Mouse (Mus musculus) midbrain, embryonic 14.5 days (tissue): ENCODE results near the gene Thg1l. TPM values are rescaled to one million over a fixed set of nuclear protein-coding genes. Genes with fewer than 3 reads are reported as not detected.

Source experiments
- ATAC-seq: fragments of 200-750 bp; cut with Nextera tagmentation; 2 replicates; pipeline ENCODE4 v1.8.0; 2017; ENCODE audit warnings: moderate number of reproducible peaks, moderate library complexity; ENCODE audit not compliant: low FRiP score, low TSS enrichment
- DNase-seq: peaks from one replicate; pipeline ENCODE4 v3.0.0-alpha.2; 2015
- H3K27ac ChIP-seq: fragments of 300-500 bp; sonication (generic); replicated peaks from 2 replicates; pipeline ENCODE4 v1.5.1; 2014; ENCODE audit warnings: mild to moderate bottlenecking, low read depth, low read length, moderate library complexity
- H3K27me3 ChIP-seq: fragments of 300-500 bp; sonication (generic); 2 replicates; pipeline ENCODE4 v1.6.1; 2014; ENCODE audit warnings: low read length, control low read depth, mixed read lengths; ENCODE audit not compliant: control insufficient read depth, insufficient read depth
- H3K36me3 ChIP-seq: fragments of 300-500 bp; sonication (generic); 2 replicates; pipeline ENCODE4 v1.6.1; 2014; ENCODE audit warnings: low read length, control low read depth; ENCODE audit not compliant: control insufficient read depth, insufficient read depth
- H3K4me1 ChIP-seq: fragments of 300-500 bp; sonication (generic); 2 replicates; pipeline ENCODE4 v1.6.1; 2014; ENCODE audit warnings: mild to moderate bottlenecking, antibody characterized with exemption, low read length, control low read depth; ENCODE audit not compliant: control insufficient read depth, insufficient read depth
- H3K4me2 ChIP-seq: fragments of 300-500 bp; sonication (generic); 2 replicates; pipeline ENCODE4 v1.6.1; 2014; ENCODE audit warnings: mild to moderate bottlenecking, low read length, moderate library complexity
- H3K4me3 ChIP-seq: fragments of 300-500 bp; sonication (generic); replicated peaks from 2 replicates; pipeline ENCODE4 v1.5.1; 2014; ENCODE audit warnings: low read depth, low read length
- H3K9ac ChIP-seq: fragments of 300-500 bp; sonication (generic); replicated peaks from 2 replicates; pipeline ENCODE4 v1.6.1; 2014; ENCODE audit warnings: mild to moderate bottlenecking, low read length, moderate library complexity
- H3K9me3 ChIP-seq: fragments of 300-500 bp; sonication (generic); 2 replicates; pipeline ENCODE4 v1.6.1; 2016; ENCODE audit warnings: low read length, control low read depth, mixed read lengths; ENCODE audit not compliant: control insufficient read depth
- whole genome bisulfite sequencing: fragments of 180-500 bp; shearing (Covaris S2); extraction: QIAGEN DNeasy Blood & Tissue Kit; methylation state at CpG from one replicate; pipeline ENCODE4 v1.1.7; 2014; 5-methylcytosine and 5-hydroxymethylcytosine counted together
- polyA plus RNA-seq: library from polyadenylated mRNA; unstranded; fragments of >200 nt; fragmentation: Nextera tagmentation; extraction: Ambion mirVana; gene quantifications from 2 replicates; pipeline ENCODE4 v1.2.1, GENCODE M21; 2014

Thg1l gene
- polyA plus RNA-seq: 9.9 and 10.4 TPM in 2 replicates

GRCm38 (mm10) chr11:45955127-45955627 is at the start of gene Thg1l:
Gene Thg1l, minus strand, starts transcription at chr11:45955494.
- Histone ChIP-seq H3K4me2 (peak within 1 kb of the TSS; percentile 50), H3K9ac (no peak within 1 kb of the TSS; the same call in 1 of the 2 replicates), H3K36me3 (peaks cover 16% of the 10 kb centered on the region; the same call in 1 of the 2 replicates), H3K9me3 (no peaks in the 10 kb centered on the region), H3K4me3 (peak within 1 kb of the TSS; percentile 62), H3K4me1 (no peaks in the 10 kb centered on the region), H3K27ac (peak within 1 kb of the TSS; percentile 69), H3K27me3 (no peaks in the 10 kb centered on the region)
- peak; percentile 97 for DNase-seq
- peak; percentile 99 for ATAC-seq
- whole genome bisulfite sequencing: under 1% methylated on average over 32 of the region's 32 CpGs

GRCm38 (mm10) chr11:45992087-45992486 is 36.8 kb upstream of the Thg1l start:
- Histone ChIP-seq H3K4me2 (peak overlapping the region; percentile 39), H3K4me3 (no peak overlapping the region), H3K9me3 (no peaks in the 10 kb centered on the region), H3K36me3 (no peaks in the 10 kb centered on the region), H3K9ac (no peak overlapping the region), H3K27me3 (no peaks in the 10 kb centered on the region), H3K4me1 (no peaks in the 10 kb centered on the region), H3K27ac (no peak overlapping the region)
- 53% methylated on average over 13 of the region's 13 CpGs for WGBS
- DNase-seq (no peak), ATAC-seq (no peak)

- Histone ChIP-seq H3K4me1 (no peaks in the 10 kb centered on the region), H3K4me2 (peak overlapping the region; percentile 39), H3K9ac (no peak overlapping the region), H3K27ac (no peak overlapping the region), H3K36me3 (no peaks in the 10 kb centered on the region), H3K4me3 (no peak overlapping the region), H3K9me3 (no peaks in the 10 kb centered on the region), H3K27me3 (no peaks in the 10 kb centered on the region)
- 11% methylated on average over 16 of the region's 16 CpGs for WGBS
- no peak for ATAC-seq
- DNase-seq: peak; percentile 27
Measured at GRCm38 (mm10) chr11:45991604-45992003, 36.3 kb upstream of the Thg1l start.

DNA sequence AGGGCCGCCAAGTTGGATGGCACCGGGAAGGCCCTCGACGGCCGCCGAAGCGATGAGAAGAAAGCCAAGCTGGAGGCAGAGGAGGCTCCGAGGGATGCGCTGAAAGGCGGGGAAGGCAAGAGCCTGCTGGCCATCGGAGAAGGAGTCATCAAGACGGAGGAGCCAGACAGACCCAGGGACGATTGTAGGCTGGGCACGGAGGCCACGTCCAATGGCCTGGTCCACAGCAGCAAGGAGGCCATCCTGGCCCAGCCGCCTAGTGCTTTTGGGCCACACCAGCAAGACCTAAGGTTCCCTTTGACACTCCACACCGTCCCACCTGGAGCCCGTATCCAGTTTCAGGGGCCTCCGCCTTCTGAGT is 25.6 kb upstream of the Thg1l start:
- Histone ChIP-seq H3K4me1 (peaks cover 5% of the 10 kb centered on the region; the same call in 1 of the 2 replicates), H3K27ac (peak overlapping the region; percentile 79), H3K4me2 (peak overlapping the region; percentile 76), H3K9ac (peak overlapping the region; percentile 79), H3K4me3 (peak overlapping the region; percentile 54), H3K9me3 (no peaks in the 10 kb centered on the region), H3K27me3 (no peaks in the 10 kb centered on the region), H3K36me3 (no peaks in the 10 kb centered on the region)
- 49% methylated on average over 19 of the region's 19 CpGs for WGBS
- no peak for DNase-seq
- ATAC-seq: peak; percentile 31; the same call in 1 of the 2 replicates

DNA sequence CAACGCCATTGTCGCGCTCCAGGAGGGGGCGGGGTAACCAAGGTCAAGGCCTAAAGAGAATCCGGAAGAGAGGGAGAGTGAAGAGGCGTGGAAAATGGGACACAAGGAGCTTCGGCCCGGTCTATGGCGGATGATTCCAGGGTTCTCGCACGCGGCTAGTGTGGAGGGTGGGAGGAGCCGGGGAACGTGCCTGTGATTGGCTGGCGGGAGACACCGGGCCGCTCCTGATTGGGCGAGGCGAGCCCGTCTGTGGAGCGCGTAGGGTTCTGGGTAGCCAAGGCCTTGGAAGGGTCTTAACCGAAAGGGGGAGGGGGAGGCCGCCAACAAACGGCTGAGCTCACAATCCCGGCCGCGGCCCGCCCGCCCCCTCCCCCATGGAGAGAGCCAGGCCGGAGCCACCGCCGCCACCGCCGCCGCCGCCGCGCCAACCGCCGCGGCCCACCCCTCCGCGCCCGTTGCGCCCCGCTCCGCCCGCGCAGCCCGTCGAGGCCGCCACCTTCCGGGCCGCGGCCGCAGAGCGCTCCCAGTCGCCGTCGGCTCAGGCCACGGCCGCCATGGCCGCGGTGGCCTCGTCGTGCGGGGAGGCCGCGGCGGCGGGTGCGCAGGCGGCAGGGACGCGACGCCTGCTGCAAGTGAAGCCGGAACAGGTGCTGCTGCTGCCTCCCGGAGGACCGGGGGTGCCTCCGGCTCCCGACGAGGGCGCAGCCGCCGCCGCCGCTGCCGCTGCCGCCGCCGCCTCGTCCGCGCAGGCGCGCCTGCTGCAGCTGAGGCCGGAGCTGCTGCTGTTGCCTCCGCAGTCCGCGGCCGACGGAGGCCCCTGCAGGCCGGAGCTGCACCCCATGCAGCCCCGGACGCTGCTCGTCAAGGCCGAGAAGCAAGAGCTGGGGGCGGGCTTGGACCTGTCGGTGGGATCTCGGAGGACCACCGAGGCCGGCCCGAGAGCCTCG is 24.9 kb upstream of the Thg1l start, which contains the start of gene Sox30:
Gene Sox30, plus strand, starts transcription at position 365 of the 947 bp plus-strand sequence.
- H3K9me3 ChIP-seq: no peaks in the 10 kb centered on the region
- DNase-seq: peak; percentile 88
- H3K4me1 ChIP-seq: peaks cover 5% of the 10 kb centered on the region; the same call in 1 of the 2 replicates
- H3K4me3 ChIP-seq: peak within 1 kb of the TSS; percentile 54
- no peaks in the 10 kb centered on the region for H3K27me3 ChIP-seq
- ATAC-seq: peak; percentile 95
- H3K36me3 ChIP-seq: no peaks in the 10 kb centered on the region
- H3K27ac ChIP-seq: peak within 1 kb of the TSS; percentile 79
- H3K4me2 ChIP-seq: peak within 1 kb of the TSS; percentile 76
- H3K9ac ChIP-seq: peak within 1 kb of the TSS; percentile 79
- WGBS: 7% methylated on average over 98 of the region's 115 CpGs

GRCm38 (mm10) chr11:45976061-45976460 is 20.8 kb upstream of the Thg1l start:
- no peak for ATAC-seq
- no peak overlapping the region for H3K9ac ChIP-seq
- 64% methylated on average over 3 of the region's 3 CpGs for WGBS
- H3K4me1 ChIP-seq: peaks cover 3% of the 10 kb centered on the region; the same call in 1 of the 2 replicates
- H3K27ac ChIP-seq: no peak overlapping the region
- no peaks in the 10 kb centered on the region for H3K27me3 ChIP-seq
- no peak overlapping the region for H3K4me2 ChIP-seq
- H3K9me3 ChIP-seq: no peaks in the 10 kb centered on the region
- H3K4me3 ChIP-seq: no peak overlapping the region
- no peaks in the 10 kb centered on the region for H3K36me3 ChIP-seq
- no peak for DNase-seq

GRCm38 (mm10) chr11:45974466-45974865 is 19.2 kb upstream of the Thg1l start:
- Histone ChIP-seq H3K9ac (no peak overlapping the region), H3K27ac (no peak overlapping the region), H3K27me3 (no peaks in the 10 kb centered on the region), H3K4me1 (no peaks in the 10 kb centered on the region), H3K36me3 (no peaks in the 10 kb centered on the region), H3K4me2 (no peak overlapping the region), H3K4me3 (no peak overlapping the region), H3K9me3 (no peaks in the 10 kb centered on the region)
- 89% methylated on average over 8 of the region's 8 CpGs for WGBS
- DNase-seq (no peak), ATAC-seq (no peak)

GRCm38 (mm10) chr11:45973635-45974034 is 18.3 kb upstream of the Thg1l start:
- Histone ChIP-seq H3K9ac (no peak overlapping the region), H3K9me3 (no peaks in the 10 kb centered on the region), H3K4me3 (no peak overlapping the region), H3K36me3 (no peaks in the 10 kb centered on the region), H3K4me2 (no peak overlapping the region), H3K4me1 (no peaks in the 10 kb centered on the region), H3K27me3 (no peaks in the 10 kb centered on the region), H3K27ac (no peak overlapping the region)
- 88% methylated on average over 5 of the region's 5 CpGs for WGBS
- DNase-seq: no peak
- no peak for ATAC-seq
